In the genomic region with DNA sequence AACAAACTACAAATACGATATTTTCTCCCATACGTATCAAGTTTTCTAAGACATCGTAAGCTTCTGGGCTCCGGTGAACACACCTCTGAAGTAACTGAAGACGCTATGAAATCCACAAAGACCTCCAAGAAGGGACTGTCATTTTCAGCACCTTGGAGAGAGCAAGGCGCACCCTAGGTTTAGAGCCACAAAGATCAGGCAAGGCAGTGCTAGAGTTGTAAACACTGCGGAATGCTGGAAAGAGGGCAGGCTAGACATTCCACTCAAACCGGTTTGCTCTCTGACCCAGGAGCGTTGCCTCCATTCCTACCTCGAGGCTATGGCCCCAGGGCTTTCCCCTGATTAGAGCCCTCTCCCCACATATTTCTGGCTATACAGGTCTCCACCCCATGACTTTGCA, we compare ENCODE assay signal across 10 mouse cellular contexts. TPM values are rescaled to one million over a fixed set of nuclear protein-coding genes. Genes with fewer than 3 reads are reported as not detected.
DNase-seq lines count a peak whose midpoint lies in the region; ATAC-seq and TF ChIP-seq lines count a peak whose summit lies in the region.
"Had no signal": no experiment of that assay in that cellular context is flagged by ENCODE, and none has a peak within 500 bp of the region (broad histone marks: within the 10 kb centered on the region; RNA-seq: fewer than 3 reads in every experiment).

No protein-coding gene starts in this region.

- peak; percentile 5 for DNase-seq in kidney, adult 9 months
- peak; percentile 92 for DNase-seq in R1 (ENCODE audit: low read depth, low spot score)
- peak; percentile 69 for DNase-seq in embryo, embryonic 11.5 days (ENCODE audit: low read depth, low spot score)
- no peak for DNase-seq in cerebellum, postnatal 14 days
- no peak for DNase-seq in gastrocnemius, adult 2 months
- DNase-seq in midbrain, postnatal 0 days (ENCODE audit: low spot score), result no peak

- H3K27me3 ChIP-seq in kidney, embryonic 14.5 days (ENCODE audit: control insufficient read depth, insufficient read depth, low read length), result no peaks in the 10 kb centered on the region
- H3K27me3 ChIP-seq in myocyte (ENCODE audit: control insufficient read depth, insufficient read depth, insufficient read length), result no peaks in the 10 kb centered on the region
- no peaks in the 10 kb centered on the region for H3K27me3 ChIP-seq in midbrain, postnatal 0 days (ENCODE audit: insufficient read depth, low read length)
- H3K27me3 ChIP-seq: limb, embryonic 12.5 days; neural tube, embryonic 12.5 days had no signal

- H3K79me2 ChIP-seq in myocyte (ENCODE audit: control insufficient read depth, insufficient read depth), result no peaks in the 10 kb centered on the region

- no peaks in the 10 kb centered on the region for H3K9me3 ChIP-seq in kidney, embryonic 14.5 days (ENCODE audit: control insufficient read depth, low read length)
- no peaks in the 10 kb centered on the region for H3K9me3 ChIP-seq in midbrain, postnatal 0 days (ENCODE audit: low read length)
- H3K9me3 ChIP-seq: limb, embryonic 12.5 days; neural tube, embryonic 12.5 days had no signal

- no peak overlapping the region for H3K27ac ChIP-seq in kidney, embryonic 14.5 days (ENCODE audit: low read depth, low read length)
- no peak overlapping the region for H3K27ac ChIP-seq in gastrocnemius, adult 2 months
- no peak overlapping the region for H3K27ac ChIP-seq in midbrain, postnatal 0 days (ENCODE audit: low read depth, low read length)
- H3K27ac ChIP-seq: limb, embryonic 12.5 days; neural tube, embryonic 12.5 days had no signal

- no peaks in the 10 kb centered on the region for H3K4me1 ChIP-seq in kidney, embryonic 14.5 days (ENCODE audit: control insufficient read depth, insufficient read depth, low read length)
- no peaks in the 10 kb centered on the region for H3K4me1 ChIP-seq in midbrain, postnatal 0 days (ENCODE audit: insufficient read depth, low read length)
- H3K4me1 ChIP-seq: limb, embryonic 12.5 days; neural tube, embryonic 12.5 days had no signal

- intact Hi-C loops in gastrocnemius, adult 2 months (cut with DNase I), result no loop called here

- H3K9ac ChIP-seq in kidney, embryonic 14.5 days (ENCODE audit: low read depth, low read length), result no peak overlapping the region
- H3K9ac ChIP-seq in midbrain, postnatal 0 days (replicated peaks; ENCODE audit: low read length, poor library complexity, severe bottlenecking), result no peak overlapping the region
- H3K9ac ChIP-seq: limb, embryonic 12.5 days; neural tube, embryonic 12.5 days had no signal

- H3K36me3 ChIP-seq in kidney, embryonic 14.5 days (ENCODE audit: control insufficient read depth, insufficient read depth, low read length), result no peaks in the 10 kb centered on the region
- no peaks in the 10 kb centered on the region for H3K36me3 ChIP-seq in myocyte (ENCODE audit: control insufficient read depth, insufficient read depth)
- H3K36me3 ChIP-seq in midbrain, postnatal 0 days (ENCODE audit: insufficient read depth, low read length), result no peaks in the 10 kb centered on the region
- H3K36me3 ChIP-seq: limb, embryonic 12.5 days; neural tube, embryonic 12.5 days had no signal

- ATAC-seq in kidney, embryonic 14.5 days (ENCODE audit: low FRiP score, low TSS enrichment), result no peak
- no peak for ATAC-seq in midbrain, postnatal 0 days (ENCODE audit: low FRiP score)

- WGBS in kidney, embryonic 14.5 days, result 33% methylated on average over 10 of the region's 10 CpGs
- WGBS in midbrain, postnatal 0 days, result 41% methylated on average over 10 of the region's 10 CpGs

- no peak overlapping the region for H3K4me3 ChIP-seq in kidney, embryonic 14.5 days (ENCODE audit: low read length)
- H3K4me3 ChIP-seq in myocyte, result no peak overlapping the region
- H3K4me3 ChIP-seq in gastrocnemius, adult 2 months, result no peak overlapping the region
- H3K4me3 ChIP-seq in midbrain, postnatal 0 days (ENCODE audit: low read depth, low read length), result no peak overlapping the region
- H3K4me3 ChIP-seq: limb, embryonic 12.5 days; neural tube, embryonic 12.5 days had no signal

- no peak for TF ChIP-seq CTCF in gastrocnemius, adult 2 months (IDR thresholded peaks at IDR 0.05)
- TF ChIP-seq CTCF in midbrain, postnatal 0 days (IDR thresholded peaks at IDR 0.05), result no peak

- TF ChIP-seq POLR2A in myocyte (IDR thresholded peaks at IDR 0.05; ENCODE audit: insufficient read length, low read depth), result no peak

- no peak overlapping the region for H3K4me2 ChIP-seq in kidney, embryonic 14.5 days (replicated peaks; ENCODE audit: low read depth, low read length)
- H3K4me2 ChIP-seq in myocyte (ENCODE audit: low read depth), result no peak overlapping the region
- no peak overlapping the region for H3K4me2 ChIP-seq in midbrain, postnatal 0 days (ENCODE audit: low read depth, low read length, poor library complexity, severe bottlenecking)
- H3K4me2 ChIP-seq: limb, embryonic 12.5 days; neural tube, embryonic 12.5 days had no signal

- H3ac ChIP-seq in myocyte (ENCODE audit: control insufficient read depth, insufficient read length), result no peak overlapping the region

TF ChIP-seq in myocyte, 11 proteins besides CTCF, POLR2A, EP300 and RAD21:
- TF ChIP-seq POLR2AphosphoS2 (IDR thresholded peaks at IDR 0.05; ENCODE audit: insufficient read length, low read depth), result no peak
- peak; percentile 93 for TF ChIP-seq REST (IDR thresholded peaks at IDR 0.05; ENCODE audit: insufficient read depth, insufficient read length)
- peak; percentile 83 for TF ChIP-seq MAX (IDR thresholded peaks at IDR 0.05; ENCODE audit: low read depth)
TF ChIP-seq in myocyte: peak in this region for 2.

RNA-seq across cellular contexts. Expression of a gene that starts 36.7 kb away (rescaled TPM):
- polyA plus RNA-seq in kidney, embryonic 14.5 days (2014; fragmentation: Nextera tagmentation; extraction: Ambion mirVana), result 0.74 and 1.2 TPM in 2 replicates
- polyA plus RNA-seq in myocyte (2012; fragmentation: generic; extraction: Trizol), result 0.92 TPM
- 1 to 10 TPM; 2.6 to 3.4 TPM for total RNA-seq in gastrocnemius, adult 2 months (2021)
- total RNA-seq in midbrain, postnatal 0 days (2014; rRNA removed), result 20.2 and 22.0 TPM in 2 replicates
- polyA plus RNA-seq in midbrain, postnatal 0 days (2015; fragmentation: Nextera tagmentation; extraction: Ambion mirVana), result 7.0 and 8.2 TPM in 2 replicates

Comparison
In these comparisons a context has a peak if more than half of its experiments do, and no peak if none do; other contexts are left out.
1. DNase-seq: peak in kidney, adult 9 months (single experiment), R1 (single experiment) and embryo, embryonic 11.5 days (single experiment); none in cerebellum, postnatal 14 days (0 of 2), gastrocnemius, adult 2 months (single experiment) and midbrain, postnatal 0 days (single experiment).